Mouse (Mus musculus): Measurements from ENCODE around the gene Btrc. TPM values are rescaled to one million over a fixed set of nuclear protein-coding genes. Genes with fewer than 3 reads are reported as not detected.
A peak's percentile ranks its signal among the peaks of the same experiment; 100 is the strongest.
"Not testable (repeated sequence)": the region's sequence is repeated elsewhere in the genome, so short reads cannot be mapped to it uniquely, and the experiment has no call there.

Btrc gene
- polyA plus RNA-seq, 1 experiment from 2014 or later: 34.2 TPM

DNA sequence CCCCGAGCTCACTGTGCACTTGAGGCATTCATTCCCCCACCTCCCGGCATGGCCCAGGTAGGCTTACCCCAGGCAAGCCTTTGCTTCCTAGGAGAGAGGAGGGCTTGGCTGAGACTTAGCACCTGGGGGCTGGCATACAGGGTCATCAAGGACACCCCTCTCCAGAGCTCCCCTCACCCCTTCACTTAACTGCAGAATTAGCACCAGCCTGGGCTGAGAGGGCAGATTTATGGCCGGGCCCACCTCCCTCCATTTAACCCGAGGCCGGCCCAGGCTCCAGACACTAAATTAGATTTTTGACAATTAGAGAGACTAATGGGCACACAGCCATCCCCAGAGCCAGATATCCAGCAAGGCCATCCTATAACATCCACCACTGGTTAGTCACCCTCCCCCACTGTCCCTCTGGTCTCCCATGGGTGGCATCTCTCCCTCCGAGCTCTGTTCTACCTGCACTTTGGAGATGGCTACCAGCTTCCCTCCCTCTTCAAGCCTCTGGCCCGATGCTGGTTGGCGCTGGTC lies 171.7 kb downstream of the Btrc start:
- no peaks in the 10 kb centered on the region for H3K9me3 ChIP-seq
- peaks cover 60% of the 10 kb centered on the region for H3K27me3 ChIP-seq (replicated peaks)
- H3K36me3 ChIP-seq: no peaks in the 10 kb centered on the region
- WGBS: 68% methylated on average over 8 of the region's 8 CpGs
- H3K4me3 ChIP-seq: no peak overlapping the region
- peaks cover 26% of the 10 kb centered on the region for H3K4me1 ChIP-seq
- ATAC-seq (ENCODE audit: extremely low read depth, insufficient number of reproducible peaks, low FRiP score, low TSS enrichment): no peak
- H3K4me2 ChIP-seq: no peak overlapping the region
- H3K27ac ChIP-seq (replicated peaks): no peak overlapping the region
- no peak overlapping the region for H3K9ac ChIP-seq

DNA sequence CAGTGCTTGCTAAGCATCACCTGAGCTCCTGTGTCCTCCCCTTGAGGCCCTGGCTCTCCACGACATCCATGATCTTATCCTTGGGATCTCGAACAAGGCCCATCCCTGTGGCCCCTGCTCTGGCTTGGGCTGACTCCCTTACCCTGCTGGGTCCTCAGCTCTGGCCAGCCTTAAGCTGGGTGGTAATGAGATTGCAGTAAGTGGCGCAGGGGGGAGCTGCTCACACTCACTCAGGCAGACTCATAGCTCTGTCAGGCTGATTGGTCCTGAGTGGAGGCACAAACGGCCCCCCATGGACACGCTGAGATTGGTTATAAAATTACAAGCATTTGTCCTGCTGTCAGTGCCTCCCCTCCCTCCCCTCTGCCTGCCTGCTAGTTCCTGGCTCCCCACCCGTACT lies 172.4 kb downstream of the Btrc start:
- WGBS: 33% methylated on average over 6 of the region's 6 CpGs
- Histone ChIP-seq H3K4me2 (no peak overlapping the region), H3K36me3 (no peaks in the 10 kb centered on the region), H3K9ac (no peak overlapping the region), H3K4me3 (no peak overlapping the region), H3K27ac (replicated peaks) (no peak overlapping the region), H3K9me3 (no peaks in the 10 kb centered on the region), H3K4me1 (peaks cover 23% of the 10 kb centered on the region), H3K27me3 (replicated peaks) (peaks cover 67% of the 10 kb centered on the region)
- ATAC-seq (ENCODE audit: extremely low read depth, insufficient number of reproducible peaks, low FRiP score, low TSS enrichment): no peak

DNA sequence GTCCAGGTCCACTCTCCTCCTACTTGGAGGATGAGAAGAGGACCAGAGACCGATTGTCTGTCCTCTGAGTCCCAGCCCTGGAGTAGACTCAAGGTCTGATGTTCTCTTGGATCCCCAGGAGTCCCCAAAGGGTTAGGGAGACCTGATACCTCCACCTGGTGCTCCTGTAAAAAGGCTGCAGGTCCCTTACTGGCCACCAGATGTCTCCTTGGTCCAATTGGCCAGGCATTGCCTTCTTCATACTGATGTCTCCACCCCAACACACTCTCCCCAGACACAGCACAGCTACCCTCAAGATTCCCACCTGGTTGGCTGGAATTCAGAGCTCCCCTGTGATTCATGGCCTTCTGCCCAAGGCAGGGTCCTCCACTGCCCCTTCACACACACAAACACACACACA lies 174.0 kb downstream of the Btrc start:
- Histone ChIP-seq H3K27me3 (replicated peaks) (peaks cover 79% of the 10 kb centered on the region), H3K27ac (replicated peaks) (no peak overlapping the region), H3K9ac (no peak overlapping the region), H3K4me2 (no peak overlapping the region), H3K4me3 (no peak overlapping the region), H3K36me3 (no peaks in the 10 kb centered on the region), H3K4me1 (peaks cover 19% of the 10 kb centered on the region), H3K9me3 (no peaks in the 10 kb centered on the region)
- no peak for ATAC-seq (ENCODE audit: extremely low read depth, insufficient number of reproducible peaks, low FRiP score, low TSS enrichment)
- WGBS: 78% methylated on average over 1 of the region's 1 CpGs

DNA sequence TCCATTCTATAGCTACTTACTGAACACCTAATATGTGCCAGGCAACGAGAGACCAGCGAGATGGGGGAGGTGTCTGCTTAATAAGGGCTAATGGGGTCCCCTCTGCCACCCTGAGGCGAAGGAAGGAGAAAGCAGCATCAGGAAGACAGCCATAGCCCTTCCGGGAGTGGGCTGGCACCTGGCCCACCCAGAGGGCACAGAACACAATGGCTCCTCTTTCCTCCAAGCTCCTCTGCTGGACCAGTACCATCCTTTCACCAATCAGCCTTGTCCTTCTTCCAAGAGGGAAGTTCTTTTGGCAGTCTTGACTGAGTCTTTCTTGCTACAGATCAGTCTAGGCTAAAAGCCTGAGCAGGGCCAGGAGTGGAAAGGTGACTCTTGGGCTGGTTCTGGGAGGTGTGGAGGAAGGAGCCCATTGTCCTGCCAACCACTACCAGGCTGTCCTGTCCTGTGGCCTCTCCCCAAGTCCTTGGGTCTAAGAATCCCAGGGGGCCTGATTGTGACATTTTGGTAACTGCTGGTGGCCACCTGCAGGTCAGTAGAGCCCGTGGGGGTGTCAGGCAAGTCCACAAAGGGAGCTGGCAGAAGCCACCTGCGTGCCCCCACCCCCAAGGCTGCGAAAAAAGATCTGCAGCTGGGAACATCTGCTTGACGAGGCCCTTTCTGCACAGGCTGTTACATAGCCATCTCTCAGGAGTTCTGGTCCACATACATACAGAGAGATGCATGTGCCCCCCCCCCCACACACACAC lies 177.3 kb downstream of the Btrc start:
- peak overlapping the region; percentile 76 for H3K4me2 ChIP-seq
- peak overlapping the region; percentile 53 for H3K4me3 ChIP-seq
- 36% methylated on average over 8 of the region's 8 CpGs for WGBS
- no peak overlapping the region; the same call in 1 of the 2 replicates for H3K9ac ChIP-seq
- no peak overlapping the region for H3K27ac ChIP-seq (replicated peaks)
- no peaks in the 10 kb centered on the region for H3K9me3 ChIP-seq
- peaks cover 84% of the 10 kb centered on the region for H3K27me3 ChIP-seq (replicated peaks)
- no peaks in the 10 kb centered on the region for H3K36me3 ChIP-seq
- no peak for ATAC-seq (ENCODE audit: extremely low read depth, insufficient number of reproducible peaks, low FRiP score, low TSS enrichment)
- H3K4me1 ChIP-seq: peaks cover 23% of the 10 kb centered on the region

DNA sequence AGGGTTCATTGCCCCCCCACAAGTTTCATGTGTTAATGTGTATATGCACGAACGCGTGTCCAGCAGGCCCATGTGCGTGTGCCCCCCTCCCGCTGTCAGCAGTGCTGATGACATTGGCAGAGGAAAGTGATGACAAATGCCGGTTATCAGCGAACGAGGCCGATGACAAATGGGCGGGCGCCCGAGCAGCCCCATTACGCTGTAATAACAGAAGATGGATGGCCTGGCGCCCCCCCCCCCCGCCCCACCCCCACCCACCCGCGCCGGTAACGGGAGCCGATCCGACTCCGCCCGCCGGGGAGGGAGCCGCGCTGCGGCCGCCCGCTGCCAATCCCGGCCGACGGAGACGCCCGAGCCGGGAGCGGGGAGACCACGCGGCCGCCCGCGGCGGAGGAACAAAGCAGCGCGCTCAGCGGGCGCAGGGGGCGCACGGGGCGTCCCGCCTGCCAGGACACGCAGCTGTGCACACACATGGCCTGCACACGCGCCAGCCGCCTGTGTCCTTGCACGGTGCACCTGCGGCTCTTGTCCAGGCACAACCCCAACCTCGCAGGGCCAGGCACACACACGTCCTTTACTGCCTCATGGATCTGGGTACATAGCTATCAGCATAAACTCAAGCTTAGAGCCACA lies 178.0 kb downstream of the Btrc start:
- ATAC-seq (ENCODE audit: extremely low read depth, insufficient number of reproducible peaks, low FRiP score, low TSS enrichment): peak; percentile 39
- peaks cover 84% of the 10 kb centered on the region for H3K27me3 ChIP-seq (replicated peaks)
- H3K4me2 ChIP-seq: peak overlapping the region; percentile 76
- H3K27ac ChIP-seq (replicated peaks): no peak overlapping the region
- under 1% methylated on average over 46 of the region's 58 CpGs for WGBS
- H3K4me1 ChIP-seq: peaks cover 23% of the 10 kb centered on the region
- peak overlapping the region; percentile 74 for H3K9ac ChIP-seq
- peak overlapping the region; percentile 53 for H3K4me3 ChIP-seq
- no peaks in the 10 kb centered on the region for H3K36me3 ChIP-seq
- H3K9me3 ChIP-seq: no peaks in the 10 kb centered on the region

DNA sequence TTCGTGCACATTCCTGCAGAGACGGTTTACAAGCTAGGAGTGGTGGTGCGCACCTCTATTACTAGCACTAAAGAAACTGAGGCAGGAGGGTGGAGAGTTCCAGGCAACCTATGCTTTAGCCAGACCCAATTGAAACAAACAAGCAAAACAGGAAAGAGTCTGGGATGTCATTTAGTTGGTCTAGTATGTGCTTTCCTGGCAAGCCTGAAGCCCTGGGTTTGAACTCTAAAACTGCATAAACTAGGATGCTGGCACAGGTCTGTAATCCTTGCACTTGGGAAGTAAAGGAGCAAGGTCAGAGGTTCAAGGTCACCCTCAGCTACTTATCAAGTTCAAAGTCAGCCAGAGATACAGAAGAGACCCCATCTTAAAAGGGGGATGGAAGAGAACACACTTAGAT lies 178.5 kb downstream of the Btrc start:
- Histone ChIP-seq H3K4me3 (peak overlapping the region; percentile 53), H3K27me3 (replicated peaks) (peaks cover 84% of the 10 kb centered on the region), H3K27ac (replicated peaks) (no peak overlapping the region), H3K4me1 (peaks cover 23% of the 10 kb centered on the region), H3K9me3 (no peaks in the 10 kb centered on the region), H3K4me2 (peak overlapping the region; percentile 76), H3K36me3 (no peaks in the 10 kb centered on the region), H3K9ac (peak overlapping the region; percentile 74)
- 21% methylated on average over 3 of the region's 3 CpGs for WGBS
- ATAC-seq (ENCODE audit: extremely low read depth, insufficient number of reproducible peaks, low FRiP score, low TSS enrichment): no peak

DNA sequence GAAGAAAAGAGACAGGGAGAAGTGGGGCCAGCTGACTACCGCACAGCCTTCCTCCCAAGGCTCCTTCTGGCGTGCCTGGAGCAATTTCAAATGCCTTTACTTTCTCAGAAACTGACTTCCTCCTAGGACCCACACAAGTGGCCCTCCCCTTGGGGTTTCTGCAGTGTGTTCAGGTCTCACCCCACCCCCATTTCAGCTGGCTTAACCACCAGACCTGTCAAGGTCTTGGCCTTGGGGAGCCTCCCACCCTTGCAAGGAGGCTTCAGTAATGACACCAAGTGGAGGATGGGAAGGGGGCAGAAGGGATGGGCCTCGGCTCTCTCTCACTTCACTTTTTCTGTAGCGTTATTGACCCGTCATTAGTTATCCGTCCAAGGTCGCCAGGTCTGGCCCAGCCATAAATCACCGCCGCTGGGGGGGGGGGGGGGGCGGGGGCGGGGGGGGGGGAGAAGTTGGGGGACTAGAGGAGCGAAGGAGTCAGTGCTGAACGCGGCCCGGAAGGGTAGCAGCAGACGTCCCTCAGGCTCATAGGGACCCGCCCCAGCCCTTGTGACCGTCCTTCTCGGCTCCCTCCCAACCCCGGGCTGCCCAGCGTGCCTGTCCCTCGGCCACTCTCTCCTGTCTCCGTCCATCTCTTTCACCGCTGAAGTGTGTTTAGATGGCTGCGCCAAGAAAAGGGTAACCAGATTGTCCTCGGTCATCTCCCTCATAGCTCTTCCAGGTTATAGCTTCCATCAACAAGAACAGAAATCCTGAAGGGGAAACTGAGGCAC lies 180.8 kb downstream of the Btrc start:
- 3% methylated on average over 24 of the region's 26 CpGs for WGBS
- Histone ChIP-seq H3K9ac (peak overlapping the region; percentile 67), H3K27ac (replicated peaks) (no peak overlapping the region), H3K4me2 (peak overlapping the region; percentile 82), H3K4me3 (peak overlapping the region; percentile 48), H3K9me3 (no peaks in the 10 kb centered on the region), H3K4me1 (peaks cover 23% of the 10 kb centered on the region), H3K36me3 (no peaks in the 10 kb centered on the region), H3K27me3 (replicated peaks) (peaks cover 75% of the 10 kb centered on the region)
- ATAC-seq (ENCODE audit: extremely low read depth, insufficient number of reproducible peaks, low FRiP score, low TSS enrichment): no peak

DNA sequence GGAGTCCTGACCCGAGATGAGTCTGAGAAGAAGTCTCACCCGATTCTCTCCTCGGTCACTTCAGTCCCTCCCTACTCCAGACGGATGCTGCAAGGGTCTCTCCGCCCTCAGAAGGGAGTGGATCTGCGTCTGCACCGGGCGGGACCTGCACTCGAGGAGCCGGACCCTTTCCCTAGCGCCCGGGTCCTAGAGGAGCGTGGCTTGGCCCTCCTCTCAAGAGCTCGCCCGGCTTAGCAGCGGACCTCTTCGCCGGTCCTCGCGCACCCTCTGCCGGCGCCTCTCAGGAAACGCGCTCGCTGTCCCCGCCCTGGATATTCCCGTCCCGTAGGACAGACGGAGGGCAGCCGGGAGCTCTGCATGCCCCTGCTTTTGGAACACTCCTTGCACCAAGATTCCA lies 181.4 kb downstream of the Btrc start:
- ATAC-seq (ENCODE audit: extremely low read depth, insufficient number of reproducible peaks, low FRiP score, low TSS enrichment): peak; percentile 27; the same call in 1 of the 2 replicates
- no peaks in the 10 kb centered on the region for H3K36me3 ChIP-seq
- H3K27ac ChIP-seq (replicated peaks): no peak overlapping the region
- H3K9me3 ChIP-seq: no peaks in the 10 kb centered on the region
- peak overlapping the region; percentile 82 for H3K4me2 ChIP-seq
- peak overlapping the region; percentile 67 for H3K9ac ChIP-seq
- H3K4me1 ChIP-seq: peaks cover 23% of the 10 kb centered on the region
- peak overlapping the region; percentile 48 for H3K4me3 ChIP-seq
- under 1% methylated on average over 30 of the region's 30 CpGs for WGBS
- peaks cover 72% of the 10 kb centered on the region for H3K27me3 ChIP-seq (replicated peaks)

DNA sequence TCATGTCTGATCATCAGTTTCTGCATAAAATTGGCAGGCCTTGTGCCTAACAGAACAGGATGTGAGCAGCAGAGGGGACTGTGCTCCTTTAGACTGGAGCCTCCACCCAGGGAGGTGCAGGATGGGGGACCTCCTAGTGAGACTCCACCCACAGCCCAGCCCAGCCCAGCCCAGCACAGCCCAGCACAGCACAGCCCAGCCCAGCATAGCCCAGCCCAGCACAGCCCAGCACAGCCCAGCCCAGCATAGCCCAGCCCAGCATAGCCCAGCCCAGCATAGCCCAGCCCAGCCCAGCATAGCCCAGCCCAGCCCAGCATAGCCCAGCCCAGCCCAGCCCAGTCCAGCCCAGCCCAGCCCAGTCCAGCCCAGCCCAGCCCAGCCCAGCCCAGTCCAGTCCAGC lies 184.7 kb downstream of the Btrc start:
- peaks cover 11% of the 10 kb centered on the region for H3K36me3 ChIP-seq
- not testable (repeated sequence) for H3K4me1 ChIP-seq; H3K9me3 ChIP-seq; H3K4me2 ChIP-seq; H3K9ac ChIP-seq; H3K4me3 ChIP-seq; ATAC-seq (ENCODE audit: extremely low read depth, insufficient number of reproducible peaks, low FRiP score, low TSS enrichment); H3K27ac ChIP-seq (replicated peaks)
- peaks cover 43% of the 10 kb centered on the region for H3K27me3 ChIP-seq (replicated peaks)

DNA sequence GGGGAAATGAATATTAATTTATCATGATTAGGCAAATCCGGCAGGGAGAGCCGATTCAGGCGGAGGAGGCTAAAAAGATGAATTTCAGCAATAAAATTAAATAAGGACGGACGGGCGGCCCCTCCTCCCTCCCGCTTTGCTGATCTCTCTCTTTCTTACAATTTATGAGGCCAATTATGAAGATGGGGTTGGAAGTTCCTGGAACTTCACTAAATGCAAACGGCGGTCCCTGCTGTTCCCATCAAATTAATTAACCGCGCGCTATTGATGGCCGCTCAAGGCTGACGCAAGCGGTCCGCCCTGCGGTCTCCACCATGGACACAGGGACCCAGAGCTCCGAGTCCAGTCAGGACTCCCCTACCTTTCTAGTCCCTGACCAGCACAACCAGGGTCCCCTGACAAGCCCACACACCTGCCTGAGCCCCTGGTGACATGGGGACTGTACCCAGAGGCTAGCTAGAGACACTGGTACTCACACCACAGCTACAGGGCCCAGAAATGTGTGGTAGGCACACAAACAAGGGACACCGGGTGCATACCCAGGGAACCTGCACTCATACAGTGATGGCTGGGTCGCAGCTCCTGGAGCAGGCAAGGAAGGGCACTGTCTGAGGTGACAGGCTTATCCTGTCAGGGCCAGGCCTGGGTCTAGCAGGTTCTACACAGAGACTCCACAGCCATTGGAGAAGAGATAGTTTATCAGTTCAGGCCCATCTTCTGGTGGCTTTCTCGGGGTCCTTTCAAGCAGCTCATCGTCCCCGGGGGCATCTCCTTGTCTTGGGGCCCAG lies 185.8 kb downstream of the Btrc start:
- H3K27ac ChIP-seq (replicated peaks): no peak overlapping the region
- H3K9ac ChIP-seq: no peak overlapping the region
- no peak overlapping the region for H3K4me2 ChIP-seq
- peaks cover 31% of the 10 kb centered on the region for H3K27me3 ChIP-seq (replicated peaks)
- H3K9me3 ChIP-seq: no peaks in the 10 kb centered on the region
- 78% methylated on average over 23 of the region's 23 CpGs for WGBS
- H3K4me3 ChIP-seq: no peak overlapping the region
- peaks cover 23% of the 10 kb centered on the region for H3K36me3 ChIP-seq
- H3K4me1 ChIP-seq: peaks cover 5% of the 10 kb centered on the region; the same call in 1 of the 2 replicates
- no peak for ATAC-seq (ENCODE audit: extremely low read depth, insufficient number of reproducible peaks, low FRiP score, low TSS enrichment)

DNA sequence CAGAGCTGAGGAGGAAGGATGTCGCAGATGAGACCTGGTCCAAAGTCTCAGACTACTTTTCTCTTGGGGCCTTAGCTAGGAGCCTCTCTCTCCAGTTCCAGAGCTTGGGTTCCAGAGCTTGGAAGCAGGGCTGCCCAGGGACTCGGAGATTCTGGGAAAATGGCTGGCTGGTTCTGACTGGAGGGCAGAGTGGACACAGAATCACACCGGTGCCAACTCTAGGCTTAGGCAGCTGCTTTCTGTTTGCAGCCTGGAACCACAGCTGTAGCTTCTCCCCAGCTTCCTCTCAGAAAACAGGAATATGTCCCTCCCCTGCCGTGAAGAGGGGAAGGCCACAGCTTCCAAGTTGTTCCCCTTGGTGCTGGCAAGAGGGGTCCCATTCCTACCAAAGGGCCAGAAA lies 186.4 kb downstream of the Btrc start:
- no peak overlapping the region for H3K4me2 ChIP-seq
- H3K36me3 ChIP-seq: peaks cover 29% of the 10 kb centered on the region
- H3K27me3 ChIP-seq (replicated peaks): peaks cover 31% of the 10 kb centered on the region
- H3K4me1 ChIP-seq: no peaks in the 10 kb centered on the region
- H3K27ac ChIP-seq (replicated peaks): no peak overlapping the region
- no peak for ATAC-seq (ENCODE audit: extremely low read depth, insufficient number of reproducible peaks, low FRiP score, low TSS enrichment)
- no peak overlapping the region for H3K4me3 ChIP-seq
- H3K9ac ChIP-seq: no peak overlapping the region
- no peaks in the 10 kb centered on the region for H3K9me3 ChIP-seq
- WGBS: 70% methylated on average over 4 of the region's 4 CpGs
